Mouse (Mus musculus): ENCODE measurements around the gene Bcl11b. TPM values are rescaled to one million over a fixed set of nuclear protein-coding genes. Genes with fewer than 3 reads are reported as not detected.

Gene Bcl11b
- polyA plus RNA-seq, 1 experiment from 2014 or later = 4.4 TPM

DNA sequence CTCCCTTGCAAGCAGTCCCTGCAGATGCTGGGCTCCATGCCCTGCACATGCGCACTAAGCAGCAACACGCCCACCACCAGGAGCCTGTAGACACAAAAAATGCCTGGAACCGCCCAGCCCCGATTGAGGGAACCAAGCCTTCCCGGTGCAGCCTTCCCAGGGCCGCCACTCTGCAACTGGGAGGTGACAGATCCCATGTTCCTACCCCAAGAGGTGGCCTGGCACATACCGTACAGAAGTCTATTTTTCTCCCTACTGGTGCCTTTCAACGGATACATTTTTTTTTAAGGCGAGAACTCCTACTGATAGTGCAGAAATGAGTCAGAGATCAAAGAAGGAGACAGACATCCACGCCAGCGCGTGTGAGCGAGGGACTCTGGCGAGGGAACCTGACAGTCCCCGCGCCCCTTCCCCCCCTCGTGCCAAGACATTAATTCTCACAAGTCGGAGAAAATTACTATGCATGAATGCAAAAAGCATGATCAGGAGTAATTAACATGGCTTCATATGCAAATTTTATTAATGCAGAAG lies 33.5 kb downstream of the Bcl11b start:
- H3K4me1 ChIP-seq (ENCODE audit: control insufficient read depth in 2 of 2, insufficient read depth in 2 of 2, low read length in 2 of 2) = peaks cover 26 to 39% of the 10 kb centered on the region in 2 experiments
- no peaks in the 10 kb centered on the region for H3K27me3 ChIP-seq (ENCODE audit: control insufficient read depth, insufficient read depth, low read length)
- no peak overlapping the region for H3K4me2 ChIP-seq (ENCODE audit: low read length)
- WGBS = 42% methylated on average over 18 of the region's 18 CpGs
- no peak overlapping the region for H3K4me3 ChIP-seq (ENCODE audit: control insufficient read depth in 1 of 2, insufficient read depth in 1 of 2, low read depth in 1 of 2, low read length in 2 of 2)
- 0 out of 4 replicates have a peak overlapping the region, but pooled peaks of 1 of the 2 experiments have one; percentile 19 for H3K27ac ChIP-seq (replicated peaks in 1 of 2; ENCODE audit: control insufficient read depth in 1 of 2, insufficient read depth in 1 of 2, low read depth in 2 of 2, low read length in 2 of 2)
- ATAC-seq (ENCODE audit: insufficient number of reproducible peaks, insufficient read depth, low FRiP score, low read depth) = 0 out of 2 replicates have a peak, but pooled peaks have one; percentile 34
- 0 out of 2 replicates have a peak, but pooled peaks cover 6% of the 10 kb centered on the region for H3K9me3 ChIP-seq (ENCODE audit: control insufficient read depth, low read length)
- H3K36me3 ChIP-seq (ENCODE audit: control insufficient read depth, insufficient read depth, low read length) = no peaks in the 10 kb centered on the region
- H3K9ac ChIP-seq (ENCODE audit: low read length) = no peak overlapping the region

DNA sequence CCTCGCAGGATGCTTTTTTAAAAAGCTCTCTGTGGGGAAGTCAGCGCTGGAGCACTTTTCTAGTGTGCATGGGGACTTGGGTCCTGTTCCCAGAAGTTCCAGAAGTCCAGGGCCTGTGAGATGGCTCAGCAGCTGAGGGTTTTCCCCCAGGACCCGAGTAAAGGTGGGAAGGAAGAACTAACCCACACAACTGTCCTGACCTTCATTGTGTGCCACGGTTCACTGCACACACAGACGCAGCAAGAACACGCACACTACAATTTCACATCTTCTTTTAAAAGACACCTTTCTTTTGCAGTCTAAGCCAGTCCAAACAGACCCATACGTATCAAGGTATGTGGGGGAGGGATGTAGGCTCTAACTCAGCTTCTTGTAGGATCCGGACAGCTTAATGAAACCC lies 34.3 kb downstream of the Bcl11b start:
- peaks cover 28 to 40% of the 10 kb centered on the region in 2 experiments for H3K4me1 ChIP-seq (ENCODE audit: control insufficient read depth in 2 of 2, insufficient read depth in 2 of 2, low read length in 2 of 2)
- H3K36me3 ChIP-seq (ENCODE audit: control insufficient read depth, insufficient read depth, low read length) = no peaks in the 10 kb centered on the region
- 83% methylated on average over 8 of the region's 8 CpGs for WGBS

GRCm38 (mm10) chr12:107968331-107968730 lies 35.1 kb downstream of the Bcl11b start:
- H3K9me3 ChIP-seq (ENCODE audit: control insufficient read depth, low read length) = 0 out of 2 replicates have a peak, but pooled peaks cover 6% of the 10 kb centered on the region
- H3K36me3 ChIP-seq (ENCODE audit: control insufficient read depth, insufficient read depth, low read length) = no peaks in the 10 kb centered on the region
- H3K4me2 ChIP-seq (ENCODE audit: low read length) = no peak overlapping the region
- H3K4me1 ChIP-seq (ENCODE audit: control insufficient read depth in 2 of 2, insufficient read depth in 2 of 2, low read length in 2 of 2) = peaks cover 30 to 40% of the 10 kb centered on the region in 2 experiments
- no peak overlapping the region for H3K27ac ChIP-seq (replicated peaks in 1 of 2; ENCODE audit: control insufficient read depth in 1 of 2, insufficient read depth in 1 of 2, low read depth in 2 of 2, low read length in 2 of 2)
- H3K9ac ChIP-seq (ENCODE audit: low read length) = no peak overlapping the region
- H3K4me3 ChIP-seq (ENCODE audit: control insufficient read depth in 1 of 2, insufficient read depth in 1 of 2, low read depth in 1 of 2, low read length in 2 of 2) = no peak overlapping the region
- 87% methylated on average over 3 of the region's 3 CpGs for WGBS
- H3K27me3 ChIP-seq (ENCODE audit: control insufficient read depth, insufficient read depth, low read length) = no peaks in the 10 kb centered on the region
- no peak for ATAC-seq (ENCODE audit: insufficient number of reproducible peaks, insufficient read depth, low FRiP score, low read depth)

More for the DNA sequence above, 34.3 kb downstream of the Bcl11b start:
- Histone ChIP-seq H3K4me3 (ENCODE audit: control insufficient read depth in 1 of 2, insufficient read depth in 1 of 2, low read depth in 1 of 2, low read length in 2 of 2) (no peak overlapping the region), H3K4me2 (ENCODE audit: low read length) (no peak overlapping the region), H3K9me3 (ENCODE audit: control insufficient read depth, low read length) (0 out of 2 replicates have a peak, but pooled peaks cover 6% of the 10 kb centered on the region), H3K27me3 (ENCODE audit: control insufficient read depth, insufficient read depth, low read length) (no peaks in the 10 kb centered on the region), H3K9ac (ENCODE audit: low read length) (no peak overlapping the region), H3K27ac (replicated peaks in 1 of 2; ENCODE audit: control insufficient read depth in 1 of 2, insufficient read depth in 1 of 2, low read depth in 2 of 2, low read length in 2 of 2) (no peak overlapping the region)
- no peak for ATAC-seq (ENCODE audit: insufficient number of reproducible peaks, insufficient read depth, low FRiP score, low read depth)

DNA sequence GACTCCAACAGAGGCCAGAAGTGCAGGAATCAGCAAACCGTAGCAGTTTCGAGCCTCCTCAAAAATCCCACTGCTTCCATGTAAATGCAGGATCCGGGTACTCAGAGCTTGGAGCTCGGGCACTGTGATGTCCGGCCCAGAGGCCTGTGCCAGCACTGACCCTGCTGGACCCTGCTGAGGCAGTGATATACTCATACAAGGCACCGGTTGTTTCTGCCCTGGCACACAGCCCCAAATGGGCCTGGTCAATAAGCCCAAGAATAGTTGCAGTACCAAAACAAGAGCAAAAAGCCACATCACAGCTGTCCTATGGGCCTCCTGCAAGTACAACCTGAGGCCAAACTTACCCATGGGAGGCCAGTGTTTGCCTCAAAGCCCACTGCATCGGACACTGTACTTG lies 36.4 kb downstream of the Bcl11b start:
- 0 out of 4 replicates have a peak overlapping the region, but pooled peaks of 1 of the 2 experiments have one; percentile 3 for H3K27ac ChIP-seq (replicated peaks in 1 of 2; ENCODE audit: control insufficient read depth in 1 of 2, insufficient read depth in 1 of 2, low read depth in 2 of 2, low read length in 2 of 2)
- H3K27me3 ChIP-seq (ENCODE audit: control insufficient read depth, insufficient read depth, low read length) = no peaks in the 10 kb centered on the region
- no peak for ATAC-seq (ENCODE audit: insufficient number of reproducible peaks, insufficient read depth, low FRiP score, low read depth)
- WGBS = 80% methylated on average over 7 of the region's 7 CpGs
- no peak overlapping the region for H3K4me3 ChIP-seq (ENCODE audit: control insufficient read depth in 1 of 2, insufficient read depth in 1 of 2, low read depth in 1 of 2, low read length in 2 of 2)
- peaks cover 19 to 35% of the 10 kb centered on the region in 2 experiments for H3K4me1 ChIP-seq (ENCODE audit: control insufficient read depth in 2 of 2, insufficient read depth in 2 of 2, low read length in 2 of 2)
- no peaks in the 10 kb centered on the region for H3K36me3 ChIP-seq (ENCODE audit: control insufficient read depth, insufficient read depth, low read length)
- H3K9ac ChIP-seq (ENCODE audit: low read length) = no peak overlapping the region
- H3K4me2 ChIP-seq (ENCODE audit: low read length) = no peak overlapping the region
- 0 out of 2 replicates have a peak, but pooled peaks cover 6% of the 10 kb centered on the region for H3K9me3 ChIP-seq (ENCODE audit: control insufficient read depth, low read length)

GRCm38 (mm10) chr12:107965103-107965502 lies 38.3 kb downstream of the Bcl11b start:
- Histone ChIP-seq H3K4me2 (ENCODE audit: low read length) (no peak overlapping the region), H3K9me3 (ENCODE audit: control insufficient read depth, low read length) (0 out of 2 replicates have a peak, but pooled peaks cover 5% of the 10 kb centered on the region), H3K36me3 (ENCODE audit: control insufficient read depth, insufficient read depth, low read length) (no peaks in the 10 kb centered on the region), H3K4me3 (ENCODE audit: control insufficient read depth in 1 of 2, insufficient read depth in 1 of 2, low read depth in 1 of 2, low read length in 2 of 2) (no peak overlapping the region), H3K9ac (ENCODE audit: low read length) (no peak overlapping the region), H3K27ac (replicated peaks in 1 of 2; ENCODE audit: control insufficient read depth in 1 of 2, insufficient read depth in 1 of 2, low read depth in 2 of 2, low read length in 2 of 2) (no peak overlapping the region), H3K4me1 (ENCODE audit: control insufficient read depth in 2 of 2, insufficient read depth in 2 of 2, low read length in 2 of 2) (peaks cover 26 to 45% of the 10 kb centered on the region in 2 experiments), H3K27me3 (ENCODE audit: control insufficient read depth, insufficient read depth, low read length) (no peaks in the 10 kb centered on the region)
- 89% methylated on average over 12 of the region's 12 CpGs for WGBS
- no peak for ATAC-seq (ENCODE audit: insufficient number of reproducible peaks, insufficient read depth, low FRiP score, low read depth)

DNA sequence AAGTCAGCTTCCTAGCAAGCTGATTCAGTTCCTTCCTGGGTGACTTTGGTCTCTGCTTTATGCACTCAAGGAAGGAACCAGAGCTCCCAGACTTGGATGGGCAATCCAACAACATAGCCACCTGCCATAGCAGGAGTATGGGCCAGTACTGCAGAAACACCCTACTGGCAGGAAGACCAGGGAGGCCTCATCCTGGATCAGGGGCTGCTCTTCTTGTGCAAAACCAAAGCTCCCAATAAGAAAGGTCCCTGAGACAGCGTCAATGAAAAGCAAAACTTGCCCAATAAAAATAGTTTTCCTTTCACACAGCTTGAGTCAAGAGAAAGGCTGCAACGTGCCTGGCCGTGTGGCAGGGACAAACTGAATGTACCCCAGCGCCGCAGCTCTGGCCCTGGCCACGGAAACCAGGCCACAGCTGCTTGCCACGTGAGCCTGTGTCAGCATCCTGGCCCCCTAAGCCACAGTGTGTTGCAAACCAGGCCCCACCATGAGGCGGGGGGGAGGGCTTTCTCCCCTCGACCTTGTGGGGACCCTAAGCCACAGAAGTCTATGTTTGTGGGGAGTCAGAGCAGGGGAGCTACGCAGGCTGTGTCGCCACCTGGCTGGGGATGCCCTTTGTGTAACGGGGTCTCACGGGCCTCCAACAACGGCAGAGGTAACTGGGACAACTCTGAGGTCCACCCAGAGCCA lies 38.9 kb downstream of the Bcl11b start:
- ATAC-seq (ENCODE audit: insufficient number of reproducible peaks, insufficient read depth, low FRiP score, low read depth) = no peak
- no peak overlapping the region for H3K9ac ChIP-seq (ENCODE audit: low read length)
- no peak overlapping the region for H3K4me2 ChIP-seq (ENCODE audit: low read length)
- peaks cover 30 to 43% of the 10 kb centered on the region in 2 experiments for H3K4me1 ChIP-seq (ENCODE audit: control insufficient read depth in 2 of 2, insufficient read depth in 2 of 2, low read length in 2 of 2)
- no peak overlapping the region for H3K4me3 ChIP-seq (ENCODE audit: control insufficient read depth in 1 of 2, insufficient read depth in 1 of 2, low read depth in 1 of 2, low read length in 2 of 2)
- no peaks in the 10 kb centered on the region for H3K9me3 ChIP-seq (ENCODE audit: control insufficient read depth, low read length)
- H3K36me3 ChIP-seq (ENCODE audit: control insufficient read depth, insufficient read depth, low read length) = no peaks in the 10 kb centered on the region
- WGBS = 86% methylated on average over 14 of the region's 14 CpGs
- H3K27ac ChIP-seq (replicated peaks in 1 of 2; ENCODE audit: control insufficient read depth in 1 of 2, insufficient read depth in 1 of 2, low read depth in 2 of 2, low read length in 2 of 2) = no peak overlapping the region
- H3K27me3 ChIP-seq (ENCODE audit: control insufficient read depth, insufficient read depth, low read length) = no peaks in the 10 kb centered on the region

DNA sequence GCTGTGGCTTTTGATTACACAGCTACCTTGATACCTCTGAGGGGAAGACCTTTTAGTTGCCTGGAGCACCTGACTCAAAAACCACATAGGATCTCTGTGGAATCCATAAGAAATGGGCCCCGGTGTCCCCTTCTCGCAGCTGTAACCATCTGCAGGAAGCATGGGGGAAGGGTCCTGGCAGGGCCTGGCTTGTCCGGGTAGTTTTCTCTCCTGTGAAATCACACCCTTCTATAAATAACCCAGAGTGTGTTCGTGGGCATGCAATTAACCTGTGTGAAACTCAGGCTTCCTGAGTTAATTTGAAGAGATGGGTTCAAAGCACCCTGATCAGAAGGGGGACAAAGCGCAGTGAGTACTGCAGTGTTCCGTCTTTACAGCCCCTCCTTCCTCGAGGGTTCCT lies 40.5 kb downstream of the Bcl11b start:
- Histone ChIP-seq H3K9ac (ENCODE audit: low read length) (no peak overlapping the region), H3K4me1 (ENCODE audit: control insufficient read depth in 2 of 2, insufficient read depth in 2 of 2, low read length in 2 of 2) (peaks cover 30 to 43% of the 10 kb centered on the region in 2 experiments), H3K36me3 (ENCODE audit: control insufficient read depth, insufficient read depth, low read length) (no peaks in the 10 kb centered on the region), H3K27ac (replicated peaks in 1 of 2; ENCODE audit: control insufficient read depth in 1 of 2, insufficient read depth in 1 of 2, low read depth in 2 of 2, low read length in 2 of 2) (peak overlapping the region; percentile 11 to 42; a peak in 3 of 4 replicates), H3K9me3 (ENCODE audit: control insufficient read depth, low read length) (no peaks in the 10 kb centered on the region), H3K27me3 (ENCODE audit: control insufficient read depth, insufficient read depth, low read length) (no peaks in the 10 kb centered on the region), H3K4me3 (ENCODE audit: control insufficient read depth in 1 of 2, insufficient read depth in 1 of 2, low read depth in 1 of 2, low read length in 2 of 2) (no peak overlapping the region), H3K4me2 (ENCODE audit: low read length) (peak overlapping the region; percentile 38)
- ATAC-seq (ENCODE audit: insufficient number of reproducible peaks, insufficient read depth, low FRiP score, low read depth) = no peak
- 20% methylated on average over 7 of the region's 7 CpGs for WGBS
